Mouse (Mus musculus) MEL (cell line): ENCODE measurements at regions not wholly inside any gene's neighbourhood (a gene's known extent, or its start where the extent isn't known, plus 50 kb on each side); places are given as distances from the start of the nearest gene placed in this dataset.

Experiments used
- DNase-seq: peaks from one replicate; pipeline ENCODE4 v3.0.0; 2011; ENCODE audit warnings: low read depth, low spot score
- H3K27ac ChIP-seq: 2 replicates; pipeline ENCODE4 v1.5.1; 2012; ENCODE audit warnings: low read depth, mild to moderate bottlenecking, control low read depth, low read length, moderate library complexity; ENCODE audit not compliant: control insufficient read depth
- H3K27me3 ChIP-seq, 2 experiments: fragments of 150-350 bp in 1 of 2; sonication (generic) in 1 of 2; 2 replicates each; pipeline ENCODE4 v1.6.1; 2012; ENCODE audit warnings: low read length in 2 of 2, mild to moderate bottlenecking in 2 of 2, improper control_type of control experiment in 1 of 2, moderate library complexity in 1 of 2; ENCODE audit not compliant: insufficient read depth in 2 of 2, control insufficient read depth in 1 of 2
- H3K36me3 ChIP-seq, 2 experiments: 2 replicates each; pipeline ENCODE4 v1.6.1; 2012 to 2014; ENCODE audit warnings: low read length in 2 of 2, improper control_type of control experiment in 1 of 2, inconsistent platforms in 1 of 2, mild to moderate bottlenecking in 1 of 2; ENCODE audit not compliant: insufficient read depth in 2 of 2, control insufficient read depth in 1 of 2
- H3K4me1 ChIP-seq, 2 experiments: fragments of 150-350 bp in 1 of 2; sonication (generic) in 1 of 2; 2 replicates each; pipeline ENCODE4 v1.6.1; 2012; ENCODE audit warnings: low read length in 2 of 2, improper control_type of control experiment in 1 of 2, mild to moderate bottlenecking in 1 of 2; ENCODE audit not compliant: insufficient read depth in 2 of 2, control insufficient read depth in 1 of 2
- H3K4me3 ChIP-seq, 2 experiments: fragments of 150-350 bp in 1 of 2; sonication (generic) in 1 of 2; 2 replicates each; pipeline ENCODE4 v1.5.1; 2012; ENCODE audit warnings: low read depth in 2 of 2, low read length in 2 of 2, mild to moderate bottlenecking in 2 of 2, moderate library complexity in 2 of 2, control low read depth in 1 of 2, improper control_type of control experiment in 1 of 2; ENCODE audit not compliant: control insufficient read depth in 1 of 2, insufficient read depth in 1 of 2
- H3K79me2 ChIP-seq: 2 replicates; pipeline ENCODE4 v1.6.1; 2012; ENCODE audit warnings: mild to moderate bottlenecking, low read length, moderate library complexity; ENCODE audit not compliant: control insufficient read depth, poor library complexity, insufficient read depth
- H3K9ac ChIP-seq: 2 replicates; pipeline ENCODE4 v1.6.1; 2012; ENCODE audit warnings: low read depth, mild to moderate bottlenecking, control low read depth, low read length, moderate library complexity; ENCODE audit not compliant: control insufficient read depth, poor library complexity, severe bottlenecking
- H3K9me3 ChIP-seq: fragments of 150-350 bp; sonication (generic); replicated peaks from 2 replicates; pipeline ENCODE4 v1.6.1; 2012; ENCODE audit warnings: mild to moderate bottlenecking, low read length, improper control_type of control experiment, moderate library complexity; ENCODE audit not compliant: insufficient read depth
- CTCF ChIP-seq, 3 experiments: IDR thresholded peaks in 2 of 3; conservative IDR thresholded peaks in 1 of 3; 2 replicates each; pipeline ENCODE4 v1.5.1; 2011 to 2012; ENCODE audit warnings: low read length in 3 of 3, low read depth in 2 of 3, mild to moderate bottlenecking in 2 of 3, improper control_type of control experiment in 1 of 3, inconsistent platforms in 1 of 3, mixed read lengths in 1 of 3, moderate library complexity in 1 of 3; ENCODE audit not compliant: control insufficient read depth in 1 of 3, insufficient read depth in 1 of 3, poor library complexity in 1 of 3, severe bottlenecking in 1 of 3
- ETS1 ChIP-seq: IDR thresholded peaks from 2 replicates; pipeline ENCODE4 v1.6.1; 2012; ENCODE audit warnings: low read depth, mild to moderate bottlenecking, inconsistent platforms, low read length, improper control_type of control experiment, moderate library complexity
- HCFC1 ChIP-seq: IDR thresholded peaks from 2 replicates; pipeline ENCODE4 v1.6.1; 2012; ENCODE audit warnings: low read depth, mild to moderate bottlenecking, inconsistent platforms, low read length, improper control_type of control experiment, moderate library complexity
- JUND ChIP-seq: IDR thresholded peaks from 2 replicates; pipeline ENCODE4 v1.6.1; 2011; ENCODE audit warnings: low read depth, mild to moderate bottlenecking, improper control_type of control experiment, low read length
- KAT2A ChIP-seq: conservative IDR thresholded peaks from 2 replicates; pipeline ENCODE4 v1.6.1; 2012; ENCODE audit warnings: low read depth, low read length, improper control_type of control experiment, inconsistent platforms
- MAFK ChIP-seq: IDR thresholded peaks from 2 replicates; pipeline ENCODE4 v1.6.1; 2011; ENCODE audit warnings: low read depth, mild to moderate bottlenecking, low read length, improper control_type of control experiment, borderline replicate concordance
- MAX ChIP-seq: IDR thresholded peaks from 2 replicates; pipeline ENCODE4 v1.6.1; 2011; ENCODE audit warnings: low read length, improper control_type of control experiment
- MYB ChIP-seq: IDR thresholded peaks from 2 replicates; pipeline ENCODE4 v1.6.1; 2011; ENCODE audit warnings: mild to moderate bottlenecking, low read depth, low read length, improper control_type of control experiment
- NELFE ChIP-seq: IDR thresholded peaks from 2 replicates; pipeline ENCODE4 v1.6.1; 2011; ENCODE audit warnings: low read depth, low read length, improper control_type of control experiment
- NRF1 ChIP-seq: IDR thresholded peaks from 2 replicates; pipeline ENCODE4 v1.6.1; 2014; ENCODE audit warnings: low read depth, mild to moderate bottlenecking, inconsistent platforms, low read length, improper control_type of control experiment, moderate library complexity; ENCODE audit not compliant: poor library complexity, insufficient read depth, severe bottlenecking
- POLR2A ChIP-seq, 2 experiments: IDR thresholded peaks; 2 replicates each; pipeline ENCODE4 v1.6.1; 2011 to 2012; ENCODE audit warnings: low read length in 2 of 2, mild to moderate bottlenecking in 2 of 2, control low read depth in 1 of 2, improper control_type of control experiment in 1 of 2, low read depth in 1 of 2, moderate library complexity in 1 of 2; ENCODE audit not compliant: control insufficient read depth in 1 of 2, insufficient read depth in 1 of 2, poor library complexity in 1 of 2
- POLR2AphosphoS2 ChIP-seq: IDR thresholded peaks from 2 replicates; pipeline ENCODE4 v1.6.1; 2011; ENCODE audit warnings: low read length, improper control_type of control experiment
- RAD21 ChIP-seq: IDR thresholded peaks from 2 replicates; pipeline ENCODE4 v1.6.1; 2011; ENCODE audit warnings: mild to moderate bottlenecking, low read depth, low read length, improper control_type of control experiment
- SMC3 ChIP-seq: IDR thresholded peaks from 2 replicates; pipeline ENCODE4 v1.6.1; 2011; ENCODE audit warnings: low read depth, low read length, improper control_type of control experiment
- TBP ChIP-seq: IDR thresholded peaks from 2 replicates; pipeline ENCODE4 v1.8.0; 2011; ENCODE audit warnings: low read depth, low read length, improper control_type of control experiment
- UBTF ChIP-seq: IDR thresholded peaks from 2 replicates; pipeline ENCODE4 v1.6.1; 2012; ENCODE audit warnings: low read depth, mild to moderate bottlenecking, inconsistent platforms, low read length, improper control_type of control experiment, moderate library complexity, borderline replicate concordance; ENCODE audit not compliant: insufficient read depth
- USF2 ChIP-seq, 2 experiments: IDR thresholded peaks; 2 replicates each; pipeline ENCODE4 v1.6.1; 2011 to 2012; ENCODE audit warnings: improper control_type of control experiment in 2 of 2, low read length in 2 of 2, borderline replicate concordance in 1 of 2, inconsistent platforms in 1 of 2, low read depth in 1 of 2, mild to moderate bottlenecking in 1 of 2; ENCODE audit not compliant: insufficient read depth in 1 of 2
- ZC3H11A ChIP-seq: IDR thresholded peaks from 2 replicates; pipeline ENCODE4 v1.6.1; 2012; ENCODE audit warnings: low read depth, mild to moderate bottlenecking, inconsistent platforms, low read length, improper control_type of control experiment
- ZMIZ1 ChIP-seq: IDR thresholded peaks from 2 replicates; pipeline ENCODE4 v1.6.1; 2012; ENCODE audit warnings: low read depth, mild to moderate bottlenecking, inconsistent platforms, low read length, improper control_type of control experiment, moderate library complexity
- ZNF384 ChIP-seq: IDR thresholded peaks from 2 replicates; pipeline ENCODE4 v1.6.1; 2012; ENCODE audit warnings: low read depth, mild to moderate bottlenecking, inconsistent platforms, low read length, improper control_type of control experiment

DNA sequence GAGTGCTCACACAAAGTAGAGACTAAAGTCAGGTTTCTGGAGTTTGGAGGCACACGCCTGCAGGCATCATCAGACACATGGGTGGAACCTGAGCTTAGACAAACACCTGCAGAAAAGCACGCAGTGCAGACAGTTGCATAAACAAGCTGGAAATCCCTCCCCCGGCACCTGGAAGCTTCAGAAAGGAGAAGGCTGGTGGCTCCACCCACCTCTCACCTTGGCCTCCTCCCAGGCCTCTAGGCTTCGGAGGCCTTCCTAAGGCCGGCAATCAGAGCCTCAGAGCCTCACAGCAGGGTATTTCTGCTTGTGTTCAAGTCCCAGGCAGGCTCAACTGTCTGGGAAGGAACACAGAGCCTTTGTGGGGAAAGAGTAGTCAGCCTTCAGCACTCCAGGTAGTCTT is 108.2 kb upstream of the Haao start (continued):
- no peak for TF ChIP-seq UBTF
- TF ChIP-seq USF2 (IDR thresholded peaks at IDR 0.05; ENCODE audit: borderline replicate concordance in 1 of 2, insufficient read depth in 1 of 2, low read depth in 1 of 2, low read length in 2 of 2), result no peak
- TF ChIP-seq POLR2A (IDR thresholded peaks at IDR 0.05; ENCODE audit: control insufficient read depth in 1 of 2, insufficient read depth in 1 of 2, low read depth in 1 of 2, low read length in 2 of 2, poor library complexity in 1 of 2), result no peak
- TF ChIP-seq KAT2A, result no peak
- no peak for TF ChIP-seq ZNF384
- TF ChIP-seq ZMIZ1, result peak; percentile 50; the same call in 1 of the 2 replicates
- no peak for TF ChIP-seq POLR2AphosphoS2
- no peak for TF ChIP-seq CTCF (IDR thresholded peaks at IDR 0.05 in 2 of 3, conservative IDR thresholded peaks at IDR 0.05 in 1 of 3; ENCODE audit: control insufficient read depth in 1 of 3, insufficient read depth in 1 of 3, low read depth in 2 of 3, low read length in 3 of 3, poor library complexity in 1 of 3, severe bottlenecking in 1 of 3)

DNA sequence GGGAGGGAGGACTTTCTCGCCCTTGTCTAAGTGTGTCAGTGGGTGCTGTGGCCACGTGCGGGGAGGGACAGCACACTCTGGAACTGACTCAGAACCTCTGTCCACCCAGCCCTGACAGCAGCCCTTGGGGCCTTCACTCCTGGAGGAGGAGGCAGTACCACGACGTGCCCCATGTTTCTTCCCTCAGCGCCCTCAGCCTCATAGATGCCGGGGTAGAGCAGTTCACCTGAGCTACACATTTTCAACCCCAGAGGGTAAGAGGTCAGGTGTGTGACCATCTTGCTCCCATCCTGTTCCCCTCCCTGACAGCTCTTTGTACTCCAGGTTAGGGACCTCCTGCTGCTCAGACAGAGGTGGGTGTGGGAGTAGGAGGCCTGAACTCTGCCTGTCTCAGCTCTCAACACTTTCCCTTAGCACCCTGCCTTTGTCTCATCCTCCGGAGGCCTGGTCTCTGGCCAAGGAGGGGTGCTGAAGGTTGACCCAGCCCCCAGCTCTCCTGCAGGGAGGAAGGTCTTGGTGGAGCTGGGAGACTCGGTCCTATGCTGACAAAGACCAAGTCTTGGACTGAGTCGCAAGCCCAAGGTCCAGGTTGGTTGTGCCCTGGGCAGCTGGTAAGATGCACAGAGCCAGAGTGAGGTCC is 107.4 kb upstream of the Haao start:
- TF ChIP-seq HCFC1, result no peak
- no peak for TF ChIP-seq NRF1
- TF ChIP-seq JUND, result no peak
- TF ChIP-seq MYB, result no peak
- TF ChIP-seq ZC3H11A, result no peak
- TF ChIP-seq UBTF, result no peak
- TF ChIP-seq KAT2A, result no peak
- no peak for TF ChIP-seq MAFK
- TF ChIP-seq ZNF384, result no peak
- Histone ChIP-seq H3K79me2 (0 out of 2 replicates have a peak, but pooled peaks cover 2% of the 10 kb centered on the region), H3K27ac (peak overlapping the region; percentile 92), H3K4me1 (peaks cover 28 to 50% of the 10 kb centered on the region in 2 experiments), H3K9ac (peak overlapping the region; percentile 59; the same call in 1 of the 2 replicates), H3K36me3 (peaks cover 0 to 35% of the 10 kb centered on the region in 2 experiments; a peak in 2 of 4 replicates), H3K4me3 (no peak overlapping the region; a peak in 1 of 4 replicates), H3K9me3 (no peaks in the 10 kb centered on the region), H3K27me3 (no peaks in the 10 kb centered on the region)
- peak; percentile 34 for DNase-seq

DNA sequence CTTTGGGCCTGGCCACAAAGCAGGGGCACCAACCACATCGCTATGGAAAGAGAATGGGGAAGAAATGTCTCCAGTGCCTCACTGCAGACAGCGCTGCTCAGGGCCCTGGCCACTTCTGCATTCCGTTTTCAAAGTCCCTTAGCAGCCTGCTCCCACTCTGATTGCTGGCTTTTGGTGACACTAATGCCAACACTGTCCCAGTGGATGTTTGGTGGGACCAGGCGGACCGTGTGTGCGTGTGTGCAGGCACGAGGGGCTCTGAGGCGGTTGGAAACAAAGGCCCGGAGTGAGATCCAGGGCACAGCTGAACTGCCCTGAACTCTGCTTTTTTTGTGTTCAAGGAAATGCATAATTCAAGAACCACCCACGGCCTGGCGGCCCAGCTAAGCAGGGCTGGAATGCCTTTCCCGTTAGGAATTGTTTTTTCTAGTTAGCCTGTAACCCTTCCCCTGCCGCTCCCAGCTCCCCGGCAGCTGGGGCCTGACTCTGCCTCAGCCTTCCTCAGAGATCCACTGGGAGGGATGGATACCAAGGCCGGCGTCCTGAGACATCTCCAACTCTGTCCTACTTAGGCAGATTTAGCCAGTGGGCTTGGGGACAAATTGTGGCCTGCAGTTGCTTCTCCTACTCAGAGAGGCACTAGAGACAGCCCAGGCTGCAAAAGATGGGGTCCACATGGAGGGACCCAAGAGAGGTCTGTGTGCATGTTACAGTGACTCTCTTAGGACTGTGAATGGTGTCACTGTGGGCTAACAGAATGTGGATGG is 106.7 kb upstream of the Haao start:
- Histone ChIP-seq H3K9ac (peak overlapping the region; percentile 31; the same call in 1 of the 2 replicates), H3K4me3 (no peak overlapping the region), H3K9me3 (no peaks in the 10 kb centered on the region), H3K27ac (peak overlapping the region; percentile 64), H3K79me2 (0 out of 2 replicates have a peak, but pooled peaks cover 2% of the 10 kb centered on the region), H3K4me1 (peaks cover 22 to 43% of the 10 kb centered on the region in 2 experiments), H3K27me3 (no peaks in the 10 kb centered on the region), H3K36me3 (peaks cover 0 to 30% of the 10 kb centered on the region in 2 experiments; a peak in 2 of 4 replicates)
- peak; percentile 74 for DNase-seq
- TF ChIP-seq RAD21 (no peak), MAX (peak; percentile 3; the same call in 1 of the 2 replicates), ETS1 (no peak), USF2 (IDR thresholded peaks at IDR 0.05; ENCODE audit: borderline replicate concordance in 1 of 2, insufficient read depth in 1 of 2, low read depth in 1 of 2, low read length in 2 of 2) (no peak), TBP (peak; percentile 51; the same call in 1 of the 2 replicates), NELFE (no peak), MAFK (no peak), SMC3 (0 out of 2 replicates have a peak, but pooled peaks have one; percentile 8), UBTF (0 out of 2 replicates have a peak, but pooled peaks have one; percentile 41)
